Mouse (Mus musculus) liver (tissue): ENCODE measurements around the gene Caprin1.

ENCODE experiments used
- DNase-seq: peaks from one replicate; pipeline ENCODE4 v3.0.0-alpha.2; 2020; ENCODE audit warnings: mixed read lengths

Caprin1 gene

DNA sequence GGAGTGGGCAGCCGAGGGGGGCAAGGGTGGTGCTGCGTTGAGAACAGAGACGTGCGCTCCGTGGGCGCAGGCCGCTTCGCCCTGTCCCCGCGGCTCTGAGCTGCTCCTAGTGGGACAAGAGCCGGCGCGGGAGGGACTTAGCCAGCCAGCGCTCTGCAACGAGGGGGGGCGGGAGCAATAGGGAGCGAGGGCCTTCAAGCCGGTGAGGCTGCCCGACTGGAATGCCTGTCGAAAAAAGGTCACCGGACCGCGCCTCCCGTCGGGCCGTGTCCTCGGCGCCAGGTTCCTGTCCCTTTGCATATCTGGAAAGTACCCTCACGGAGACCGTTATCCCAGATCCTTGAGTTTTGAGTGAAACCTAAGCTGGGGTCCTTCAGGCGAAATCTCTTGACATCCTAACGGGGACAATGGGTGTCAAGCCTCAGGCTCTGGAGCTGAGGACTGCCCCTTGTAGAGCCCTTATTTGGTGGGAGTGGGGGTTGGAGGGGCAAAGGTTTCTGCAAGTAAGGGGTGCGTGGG, at the start of gene Caprin1:
Gene Caprin1, minus strand, starts transcription at position 159 of the 519 bp plus-strand sequence.
- peak; percentile 95 for DNase-seq

DNA sequence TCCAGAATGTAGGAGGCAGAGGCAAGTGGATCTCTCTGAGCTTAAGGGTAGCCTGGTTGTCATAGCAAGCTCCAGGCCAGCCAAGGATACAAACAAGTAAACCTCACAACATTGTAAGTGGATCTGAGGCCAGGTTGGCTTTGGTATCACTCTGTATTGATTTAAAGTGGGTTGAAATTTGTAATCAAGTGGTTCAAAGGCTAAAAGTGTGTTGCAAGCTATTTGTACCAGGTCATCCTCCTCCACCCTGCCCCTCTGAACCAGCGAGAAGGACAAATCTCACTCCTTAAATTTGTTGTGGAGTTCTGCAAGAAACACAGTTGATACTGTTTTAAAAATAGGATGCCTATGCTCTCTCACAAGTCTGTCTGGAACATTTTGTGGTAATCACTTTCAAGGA, 49.4 kb upstream of the Caprin1 start:
- DNase-seq = no peak

DNA sequence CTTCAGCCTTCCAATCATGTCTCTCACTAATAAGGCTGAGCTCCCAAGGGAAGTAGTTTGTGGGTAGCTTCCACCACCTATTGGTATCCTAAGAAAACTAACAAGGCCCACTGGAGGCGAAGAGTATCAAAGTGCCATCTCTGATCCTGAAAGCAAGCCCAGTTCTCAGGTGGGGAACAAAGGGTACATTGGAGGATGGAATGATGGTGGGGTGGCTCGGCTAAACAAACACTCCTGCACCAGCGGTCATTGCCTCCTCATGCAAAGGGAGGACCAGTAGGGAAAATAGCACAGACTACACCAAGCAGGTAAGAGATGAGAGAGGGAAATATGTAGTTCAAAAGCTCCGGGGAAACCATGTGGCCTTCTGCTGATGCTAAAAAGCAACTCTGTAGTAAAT, 48.8 kb upstream of the Caprin1 start:
- no peak for DNase-seq

- no peak for DNase-seq
Observed at GRCm38 (mm10) chr2:103844016-103844415, 46.6 kb upstream of the Caprin1 start.

DNA sequence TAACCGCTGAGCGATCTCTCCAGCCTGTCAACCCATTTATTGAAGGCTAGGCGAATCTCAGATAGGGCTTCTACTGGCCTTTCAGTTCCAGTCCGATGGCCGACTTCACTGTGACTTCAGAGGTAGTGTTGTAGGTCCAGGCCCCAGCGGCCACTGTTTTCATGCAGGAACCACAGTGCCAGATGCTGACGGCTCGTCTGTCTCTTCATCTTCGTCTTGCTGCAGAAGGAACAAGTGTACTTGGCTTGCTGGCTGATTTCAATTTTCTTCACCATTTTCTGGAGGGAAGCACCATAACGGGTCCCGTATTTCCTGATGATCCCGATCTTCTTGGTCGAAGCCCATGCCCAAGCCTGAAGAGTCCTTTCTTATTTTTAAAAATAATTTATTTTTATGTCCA, 45.9 kb upstream of the Caprin1 start:
- no peak for DNase-seq

DNA sequence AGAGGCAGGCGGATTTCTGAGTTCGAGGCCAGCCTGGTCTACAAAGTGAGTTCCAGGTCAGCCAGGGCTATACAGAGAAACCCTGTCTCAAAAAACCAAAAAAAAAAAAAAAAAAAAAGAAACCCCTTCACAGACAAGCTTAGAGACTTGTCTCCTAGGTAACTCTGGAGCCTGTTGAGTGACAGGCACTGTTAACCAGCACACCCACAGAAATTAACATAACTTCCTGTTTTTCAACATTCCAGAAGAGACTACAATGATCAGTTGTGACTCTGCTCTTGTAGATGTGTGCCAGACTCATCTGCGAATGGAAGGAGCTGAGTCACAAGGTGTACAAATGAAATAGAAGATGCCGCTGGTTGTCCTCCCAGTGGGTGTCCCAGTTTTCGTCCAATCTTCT, 44.9 kb upstream of the Caprin1 start:
- DNase-seq = no peak

GRCm38 (mm10) chr2:103838483-103838882, 41.0 kb upstream of the Caprin1 start:
- DNase-seq = no peak

- DNase-seq = no peak
Observed at GRCm38 (mm10) chr2:103837166-103837565, 39.7 kb upstream of the Caprin1 start.

DNA sequence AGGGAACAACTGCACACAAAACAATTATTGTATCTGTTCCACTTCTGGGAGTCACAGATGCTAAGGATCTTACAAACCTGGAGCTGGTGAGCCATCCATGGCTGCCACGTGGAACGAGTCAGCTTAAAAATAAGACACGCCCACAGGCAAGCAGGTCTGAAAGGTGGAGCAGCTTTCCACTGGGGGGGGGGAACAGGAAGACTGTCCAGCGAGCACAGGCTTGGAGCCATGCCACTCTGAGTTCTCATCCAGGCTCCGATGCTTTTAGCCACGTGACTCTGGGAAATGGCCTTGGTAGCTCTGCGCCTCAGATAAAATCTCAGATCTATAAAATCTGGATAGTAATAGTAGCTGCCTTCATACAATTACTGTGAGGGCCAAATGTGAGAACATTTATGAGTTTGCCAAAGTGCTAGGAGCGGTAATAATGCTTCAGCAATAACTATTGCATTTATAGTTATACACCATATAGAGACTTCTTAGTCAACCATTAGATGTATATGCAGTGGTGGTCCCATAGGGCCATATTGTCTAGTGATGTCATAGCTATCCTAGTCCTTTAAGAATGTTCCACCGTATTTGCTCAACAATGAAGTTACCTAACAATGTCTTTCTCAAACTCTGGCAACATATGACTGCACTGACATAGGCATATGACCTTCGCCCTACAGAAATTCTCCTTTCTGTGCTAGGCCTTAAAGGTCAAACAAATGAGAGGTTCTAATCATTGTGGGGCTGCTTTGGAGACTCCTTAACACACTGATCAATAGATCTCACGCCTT, 38.4 kb upstream of the Caprin1 start:
- no peak for DNase-seq

DNA sequence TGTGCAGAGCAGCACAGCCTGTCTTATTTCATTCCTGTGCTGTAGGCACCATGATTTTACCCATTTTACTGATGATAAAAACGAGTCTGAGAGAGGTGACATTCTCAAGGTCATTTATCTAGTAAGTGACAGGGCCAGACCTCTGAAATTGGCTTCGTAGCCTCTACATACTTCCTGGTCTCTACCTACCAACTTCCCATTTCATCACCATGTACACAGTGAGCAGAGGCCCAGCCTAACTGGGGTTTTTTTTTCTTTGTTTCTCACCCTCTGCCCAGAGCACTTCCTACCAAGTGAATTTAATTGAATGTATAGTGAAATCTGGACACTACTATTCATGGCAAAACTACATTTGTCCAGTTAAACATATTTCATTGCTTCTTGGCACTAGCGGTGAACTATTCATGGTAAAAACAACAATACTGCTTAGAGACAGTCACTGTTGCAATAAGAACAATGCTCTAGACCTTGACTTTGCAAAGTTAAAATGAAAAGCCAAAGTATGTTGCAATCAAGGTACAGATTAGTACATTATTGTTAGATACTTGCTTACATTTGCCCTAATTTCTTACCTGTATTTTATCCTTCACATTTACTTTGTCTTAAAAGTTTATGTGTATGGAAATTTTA, 36.5 kb upstream of the Caprin1 start:
- DNase-seq = no peak

DNA sequence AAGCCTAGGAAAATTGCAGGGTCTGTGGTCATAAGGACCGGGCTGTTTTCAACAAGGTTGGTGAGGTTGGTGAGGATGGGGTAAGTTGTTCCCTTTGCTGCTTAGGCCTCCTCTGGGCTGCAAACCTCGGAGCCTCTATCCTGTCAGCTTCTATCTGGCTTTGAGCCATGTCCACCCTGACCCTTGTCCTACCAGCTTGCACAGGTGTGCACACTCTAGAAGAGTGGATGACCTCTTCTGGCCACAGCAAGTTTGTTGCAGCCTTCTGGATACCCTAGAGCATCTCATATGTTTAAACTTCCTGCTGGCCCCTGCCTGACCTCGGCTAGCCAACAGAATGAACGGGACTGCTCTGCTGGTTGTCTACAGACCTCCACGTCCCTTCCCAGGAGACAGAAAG, 35.5 kb upstream of the Caprin1 start:
- peak; percentile 19 for DNase-seq

- DNase-seq = no peak
Observed at GRCm38 (mm10) chr2:103828900-103829299, 31.5 kb upstream of the Caprin1 start.

DNA sequence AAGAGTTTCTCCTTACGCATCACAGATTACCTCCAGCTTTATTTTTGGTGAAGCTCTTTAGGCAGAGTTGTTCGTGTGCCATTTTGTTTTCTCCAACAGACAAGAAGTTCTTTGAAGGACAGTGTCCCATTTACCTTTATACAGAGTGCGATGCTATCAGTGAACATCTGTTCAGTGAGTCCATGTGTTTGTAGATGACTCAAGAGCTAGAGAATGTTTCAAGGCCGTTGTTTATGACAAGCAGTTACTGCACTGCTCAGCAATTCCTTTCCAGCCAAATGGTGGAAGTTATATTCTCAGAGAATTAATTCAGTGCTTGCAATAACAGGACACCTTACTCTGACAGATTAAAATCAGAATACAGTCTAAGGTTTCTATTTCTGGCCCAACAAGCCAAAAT, 27.5 kb upstream of the Caprin1 start:
- DNase-seq = no peak

- DNase-seq = no peak
Observed at GRCm38 (mm10) chr2:103822560-103822959, 25.1 kb upstream of the Caprin1 start.

DNA sequence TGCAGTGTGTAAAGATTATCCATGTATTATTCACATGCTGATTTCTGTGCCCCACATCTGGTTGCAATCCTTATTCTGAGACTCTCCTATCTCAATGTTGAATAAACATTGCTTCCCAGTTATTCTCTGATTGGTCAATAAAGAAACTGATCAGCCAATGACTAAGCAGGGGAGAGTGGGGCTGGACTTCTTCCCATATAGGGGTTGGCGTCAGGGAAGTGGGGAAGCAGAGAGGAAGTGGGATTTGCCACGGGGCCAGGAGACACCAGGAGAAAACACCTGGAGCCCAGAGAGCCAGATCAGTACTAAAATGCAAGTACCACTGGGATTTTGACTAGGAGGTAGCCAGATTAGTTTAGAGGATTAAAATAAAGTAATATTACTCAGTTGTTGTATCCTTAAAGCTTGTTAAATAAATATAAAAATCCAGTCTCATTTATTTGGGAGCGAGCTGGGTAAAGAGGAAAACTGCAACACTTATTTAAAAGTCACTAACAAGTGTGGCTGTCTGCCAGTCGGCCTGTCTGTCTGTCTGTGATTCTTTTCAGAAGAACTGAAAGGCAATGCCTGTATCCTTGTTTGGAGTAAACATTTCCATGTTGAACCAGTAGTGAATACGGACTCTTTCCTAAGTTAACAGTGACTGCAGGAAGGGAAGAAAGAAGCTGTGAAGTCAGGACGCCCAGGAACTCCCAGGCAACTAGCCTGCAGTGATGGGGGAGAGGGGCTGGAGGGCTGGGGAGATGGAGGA, 19.9 kb upstream of the Caprin1 start:
- peak; percentile 19 for DNase-seq

DNA sequence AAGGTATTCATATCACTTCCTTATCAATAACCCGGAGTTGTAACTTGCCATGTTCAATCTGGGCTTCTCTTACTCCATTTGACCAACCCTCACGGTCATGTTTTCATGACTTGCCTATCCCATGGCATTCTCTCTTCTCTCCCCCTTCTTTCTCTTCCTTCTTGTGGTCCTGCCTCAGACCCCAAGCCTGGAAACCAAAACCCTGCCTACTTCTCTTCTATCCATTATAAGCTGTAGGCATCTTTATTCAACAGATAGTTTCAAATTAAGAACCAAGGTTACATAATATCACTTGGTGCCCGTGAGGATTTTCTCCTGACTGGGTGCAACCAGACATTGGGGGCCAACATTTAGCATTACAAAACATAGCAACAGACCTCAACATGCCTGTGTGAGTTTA, 18.5 kb upstream of the Caprin1 start:
- DNase-seq = no peak

GRCm38 (mm10) chr2:103811465-103812191, 14.2 kb upstream of the Caprin1 start:
- no peak for DNase-seq

DNA sequence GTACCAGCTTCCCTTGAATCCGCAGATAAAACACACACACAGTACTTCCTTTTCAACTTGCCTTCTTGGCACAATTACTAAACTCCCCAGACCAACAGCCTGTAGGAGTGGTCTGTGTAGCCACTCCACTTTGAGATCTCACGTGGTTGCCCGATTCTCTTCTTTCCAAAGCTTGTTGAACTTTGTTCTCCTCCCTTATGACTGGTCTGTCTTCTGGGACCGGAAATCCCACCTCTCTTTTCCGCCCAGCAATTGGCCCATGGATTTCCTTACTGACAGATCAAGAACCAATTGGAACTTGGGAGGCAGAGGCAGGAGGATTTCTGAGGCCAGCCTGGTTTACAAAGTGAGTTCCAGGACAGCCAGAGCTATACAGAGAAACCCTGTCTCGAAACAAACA, 13.0 kb upstream of the Caprin1 start:
- DNase-seq = no peak

DNA sequence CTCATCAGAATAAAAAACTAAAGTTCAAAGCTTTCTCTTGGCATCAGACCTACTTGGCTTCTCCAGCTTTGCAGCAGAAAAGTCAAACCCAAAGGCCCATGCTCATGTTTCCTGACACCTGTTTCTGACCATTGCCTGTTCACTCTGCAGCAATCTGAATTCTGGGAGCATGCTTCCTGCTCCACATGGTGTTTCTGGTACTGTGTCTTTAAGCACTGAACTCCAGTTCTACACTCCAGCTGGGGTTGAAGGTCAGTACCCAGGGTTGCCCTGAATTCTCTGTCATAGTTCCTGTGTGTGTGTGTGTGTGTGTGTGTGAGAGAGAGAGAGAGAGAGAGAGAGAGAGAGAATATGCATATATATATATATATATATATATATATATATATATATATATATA, 11.0 kb upstream of the Caprin1 start:
- no peak for DNase-seq

DNA sequence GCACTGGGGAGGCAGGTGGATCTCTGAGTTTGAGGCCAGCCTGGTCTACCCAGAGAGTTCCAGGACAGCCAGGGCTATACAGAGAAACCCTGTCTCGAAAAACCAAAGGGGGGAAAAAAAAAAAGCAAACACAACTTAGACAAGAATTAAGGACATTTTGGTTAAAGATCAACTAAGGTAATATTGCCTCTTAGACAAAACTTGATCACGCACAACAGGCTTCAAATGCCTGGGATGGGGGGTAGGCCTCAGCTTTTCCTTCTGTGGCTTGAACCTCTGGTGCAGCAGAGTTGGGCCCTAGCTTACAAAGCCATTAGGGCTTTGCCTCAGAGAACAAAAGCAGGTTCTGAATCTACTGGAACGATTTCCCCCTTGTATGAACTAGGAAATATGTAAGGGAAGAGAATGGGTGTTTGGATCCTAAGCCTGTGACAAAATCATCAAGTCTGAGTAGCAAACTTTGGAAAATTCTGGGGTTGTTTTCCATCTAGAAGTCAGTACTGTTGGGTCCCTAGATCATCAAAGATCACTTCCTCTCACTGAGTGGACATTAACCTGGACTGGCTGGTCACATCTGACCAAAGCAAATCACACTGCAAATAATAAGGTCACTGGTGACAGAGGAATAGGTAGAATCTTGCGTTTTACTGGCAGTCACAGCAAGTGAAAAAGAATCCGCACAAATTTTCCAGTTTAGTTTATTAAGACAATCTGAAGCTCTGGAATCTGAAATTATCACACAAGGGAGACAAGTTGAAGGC, 6.5 kb upstream of the Caprin1 start:
- no peak for DNase-seq

DNA sequence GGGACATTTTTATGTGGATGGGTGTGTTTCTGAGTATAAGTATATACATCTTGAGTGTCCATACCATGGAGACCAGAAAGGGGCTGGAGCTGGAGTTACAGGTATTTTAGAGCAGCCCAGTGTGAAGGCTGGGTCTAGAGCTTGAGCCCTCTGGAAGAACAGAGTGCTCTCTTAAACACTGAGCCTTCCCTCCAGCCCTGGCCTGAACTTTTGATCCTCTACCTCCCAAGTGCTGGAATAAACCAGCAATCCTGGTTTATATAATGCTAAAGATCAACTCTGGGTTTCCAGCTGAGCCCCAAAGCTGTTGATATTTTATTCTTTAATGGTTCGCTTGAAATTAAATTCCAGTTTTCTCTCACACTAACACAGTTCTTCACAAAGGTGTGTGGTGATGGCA, 5.0 kb upstream of the Caprin1 start:
- no peak for DNase-seq

DNA sequence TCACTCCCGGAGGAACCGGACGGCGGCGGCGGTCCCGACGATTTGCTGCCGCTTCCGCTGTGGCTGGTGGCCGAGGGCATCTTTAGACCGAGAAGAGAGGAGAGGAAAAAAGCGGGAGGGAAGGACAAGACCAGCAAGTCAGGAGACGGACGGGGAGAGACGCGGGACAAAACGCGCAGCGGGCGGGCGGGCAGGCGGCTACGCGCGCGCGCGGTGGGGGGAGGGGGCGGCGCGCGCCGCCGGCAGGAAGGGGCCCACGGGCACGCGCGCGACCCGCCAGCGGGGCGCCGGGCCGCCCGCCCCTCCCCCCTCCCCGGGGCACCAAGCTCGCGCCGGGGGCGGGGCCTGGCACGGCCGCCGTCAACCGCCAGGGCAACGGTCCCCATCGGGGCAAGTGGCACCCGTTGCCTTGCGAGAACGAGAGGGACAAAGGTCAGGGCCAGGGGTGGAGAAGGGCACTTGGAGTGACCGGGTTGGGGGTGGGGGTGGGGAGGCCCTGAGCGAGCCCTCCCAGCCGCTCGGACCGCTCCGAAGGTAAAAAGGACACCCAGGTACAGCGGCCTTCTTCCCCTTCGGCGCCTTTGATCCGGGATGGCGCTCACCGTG, 485 bp downstream of the Caprin1 start:
- peak; percentile 90 for DNase-seq
